ENCODE assay signal across 28 mouse cellular contexts in genomic region chr17:66434566-66434965, GRCm38 (mm10). TPM values are rescaled to one million over a fixed set of nuclear protein-coding genes. Genes with fewer than 3 reads are reported as not detected.
DNase-seq lines count a peak whose midpoint lies in the region; ATAC-seq lines count a peak whose summit lies in the region.
"Had no signal": no experiment of that assay in that cellular context is flagged by ENCODE, and none has a peak within 500 bp of the region (broad histone marks: within the 10 kb centered on the region; RNA-seq: fewer than 3 reads in every experiment).

No protein-coding gene starts in this region.

- no peaks in the 10 kb centered on the region for H3K9me3 ChIP-seq in forebrain, embryonic 13.5 days (replicated peaks)
- H3K9me3 ChIP-seq in forebrain, embryonic 12.5 days = no peaks in the 10 kb centered on the region
- H3K9me3 ChIP-seq in midbrain, embryonic 13.5 days = no peaks in the 10 kb centered on the region
- H3K9me3 ChIP-seq in midbrain, embryonic 11.5 days (ENCODE audit: control insufficient read depth, low read length) = no peaks in the 10 kb centered on the region
- no peaks in the 10 kb centered on the region for H3K9me3 ChIP-seq in forebrain, embryonic 14.5 days (replicated peaks; ENCODE audit: control insufficient read depth, low read length)
- H3K9me3 ChIP-seq: embryonic facial prominence, embryonic 13.5 days; heart, embryonic 13.5 days; liver, embryonic 12.5 days; midbrain, embryonic 12.5 days; neural tube, embryonic 15.5 days had no signal

- peak overlapping the region; percentile 51 for H3K27ac ChIP-seq in forebrain, embryonic 13.5 days
- H3K27ac ChIP-seq in forebrain, embryonic 12.5 days = no peak overlapping the region
- H3K27ac ChIP-seq in midbrain, embryonic 13.5 days = 0 out of 2 replicates have a peak overlapping the region, but pooled peaks have one; percentile 32
- no peak overlapping the region for H3K27ac ChIP-seq in midbrain, embryonic 11.5 days (ENCODE audit: low read depth, low read length)
- H3K27ac ChIP-seq in forebrain, embryonic 14.5 days (ENCODE audit: low read depth, low read length) = peak overlapping the region; percentile 15; the same call in 1 of the 2 replicates
- H3K27ac ChIP-seq: embryonic facial prominence, embryonic 13.5 days; heart, embryonic 13.5 days; hindbrain, embryonic 14.5 days; kidney, postnatal 0 days; liver, embryonic 12.5 days; neural tube, embryonic 15.5 days had no signal

- no peak overlapping the region for H3K4me2 ChIP-seq in forebrain, embryonic 13.5 days
- no peak overlapping the region for H3K4me2 ChIP-seq in forebrain, embryonic 12.5 days
- H3K4me2 ChIP-seq in midbrain, embryonic 13.5 days (replicated peaks) = no peak overlapping the region
- no peak overlapping the region for H3K4me2 ChIP-seq in midbrain, embryonic 11.5 days
- H3K4me2 ChIP-seq in forebrain, embryonic 14.5 days (ENCODE audit: low read length) = no peak overlapping the region
- H3K4me2 ChIP-seq: embryonic facial prominence, embryonic 13.5 days; heart, embryonic 13.5 days; hindbrain, embryonic 14.5 days; liver, embryonic 12.5 days; midbrain, embryonic 12.5 days; neural tube, embryonic 15.5 days had no signal

- intact Hi-C loops in heart, postnatal 10 days (cut with DNase I) = no loop called here

- DNase-seq in midbrain, embryonic 11.5 days (ENCODE audit: low spot score, missing footprints) = no peak
- no peak for DNase-seq in forebrain, embryonic 14.5 days (ENCODE audit: low spot score)
- no peak for DNase-seq in heart, postnatal 10 days
- no peak for DNase-seq in layer of hippocampus, postnatal 36 days
- DNase-seq: adrenal gland, postnatal 25 days; gastrocnemius, postnatal 10 days; heart, postnatal 14 days; kidney, adult 8-10 months; kidney, postnatal 4 days; layer of hippocampus, adult 9-11 months; left cerebral cortex, postnatal 4 days; liver, postnatal 0 days; lung, postnatal 36 days; retina, postnatal 1 day; right cerebral cortex, postnatal 14 days; thymus, postnatal 4 days had no signal

- no peak overlapping the region for H3K9ac ChIP-seq in forebrain, embryonic 13.5 days
- H3K9ac ChIP-seq in forebrain, embryonic 12.5 days = no peak overlapping the region
- no peak overlapping the region for H3K9ac ChIP-seq in midbrain, embryonic 13.5 days (replicated peaks)
- H3K9ac ChIP-seq in midbrain, embryonic 11.5 days (ENCODE audit: low read length) = no peak overlapping the region
- no peak overlapping the region for H3K9ac ChIP-seq in forebrain, embryonic 14.5 days (ENCODE audit: low read length)
- H3K9ac ChIP-seq: embryonic facial prominence, embryonic 13.5 days; heart, embryonic 13.5 days; hindbrain, embryonic 14.5 days; liver, embryonic 12.5 days; liver, postnatal 0 days; midbrain, embryonic 12.5 days; neural tube, embryonic 15.5 days had no signal

- H3K36me3 ChIP-seq in forebrain, embryonic 13.5 days (ENCODE audit: poor library complexity, severe bottlenecking) = peaks cover 30% of the 10 kb centered on the region
- peaks cover 31% of the 10 kb centered on the region for H3K36me3 ChIP-seq in forebrain, embryonic 12.5 days (replicated peaks)
- peaks cover 31% of the 10 kb centered on the region for H3K36me3 ChIP-seq in midbrain, embryonic 13.5 days
- H3K36me3 ChIP-seq in midbrain, embryonic 11.5 days (ENCODE audit: control insufficient read depth, insufficient read depth, low read length) = peaks cover 16% of the 10 kb centered on the region
- peaks cover 20% of the 10 kb centered on the region for H3K36me3 ChIP-seq in forebrain, embryonic 14.5 days (ENCODE audit: control insufficient read depth, insufficient read depth, low read length)
- H3K36me3 ChIP-seq: embryonic facial prominence, embryonic 13.5 days; liver, embryonic 12.5 days had no signal

- no peak overlapping the region for H3K4me3 ChIP-seq in forebrain, embryonic 13.5 days
- H3K4me3 ChIP-seq in forebrain, embryonic 12.5 days (replicated peaks) = no peak overlapping the region
- H3K4me3 ChIP-seq in midbrain, embryonic 13.5 days (replicated peaks) = no peak overlapping the region
- no peak overlapping the region for H3K4me3 ChIP-seq in midbrain, embryonic 11.5 days (ENCODE audit: low read depth, low read length)
- no peak overlapping the region for H3K4me3 ChIP-seq in forebrain, embryonic 14.5 days (ENCODE audit: low read depth, low read length)
- H3K4me3 ChIP-seq: embryonic facial prominence, embryonic 13.5 days; heart, embryonic 13.5 days; liver, embryonic 12.5 days; midbrain, embryonic 12.5 days; neural tube, embryonic 15.5 days had no signal

- ATAC-seq in forebrain, embryonic 13.5 days = no peak
- no peak for ATAC-seq in forebrain, embryonic 12.5 days (ENCODE audit: low FRiP score)
- no peak for ATAC-seq in midbrain, embryonic 13.5 days
- no peak for ATAC-seq in midbrain, embryonic 11.5 days (ENCODE audit: low FRiP score)
- no peak for ATAC-seq in forebrain, embryonic 14.5 days
- ATAC-seq: CD4-positive, CD25-positive, alpha-beta regulatory T cell, adult 4 months; liver, embryonic 12.5 days; liver, postnatal 0 days had no signal

- peaks cover 46% of the 10 kb centered on the region for H3K4me1 ChIP-seq in forebrain, embryonic 13.5 days
- peaks cover 45% of the 10 kb centered on the region for H3K4me1 ChIP-seq in forebrain, embryonic 12.5 days
- peaks cover 63% of the 10 kb centered on the region for H3K4me1 ChIP-seq in midbrain, embryonic 13.5 days (replicated peaks)
- H3K4me1 ChIP-seq in midbrain, embryonic 11.5 days (ENCODE audit: control insufficient read depth, insufficient read depth, low read length) = peaks cover 29% of the 10 kb centered on the region
- H3K4me1 ChIP-seq in forebrain, embryonic 14.5 days (ENCODE audit: control insufficient read depth, insufficient read depth, low read length) = peaks cover 13% of the 10 kb centered on the region
- H3K4me1 ChIP-seq: liver, embryonic 12.5 days had no signal

- 91% methylated on average over 7 of the region's 7 CpGs for WGBS in forebrain, embryonic 13.5 days
- 95% methylated on average over 7 of the region's 7 CpGs for WGBS in forebrain, embryonic 12.5 days
- WGBS in midbrain, embryonic 13.5 days = 92% methylated on average over 7 of the region's 7 CpGs
- 88% methylated on average over 7 of the region's 7 CpGs for WGBS in midbrain, embryonic 11.5 days
- WGBS in forebrain, embryonic 14.5 days = 88% methylated on average over 7 of the region's 7 CpGs

- no peaks in the 10 kb centered on the region for H3K27me3 ChIP-seq in forebrain, embryonic 13.5 days
- no peaks in the 10 kb centered on the region for H3K27me3 ChIP-seq in forebrain, embryonic 12.5 days
- no peaks in the 10 kb centered on the region for H3K27me3 ChIP-seq in midbrain, embryonic 13.5 days
- H3K27me3 ChIP-seq in midbrain, embryonic 11.5 days (ENCODE audit: control insufficient read depth, insufficient read depth, low read length) = no peaks in the 10 kb centered on the region
- H3K27me3 ChIP-seq in forebrain, embryonic 14.5 days (replicated peaks; ENCODE audit: control insufficient read depth, insufficient read depth, low read length) = no peaks in the 10 kb centered on the region
- H3K27me3 ChIP-seq: embryonic facial prominence, embryonic 13.5 days; heart, embryonic 13.5 days; midbrain, embryonic 12.5 days; neural tube, embryonic 15.5 days had no signal

RNA-seq across cellular contexts. Expression of gene Mtcl1, which starts 15.0 kb away (rescaled TPM):
- 33.0 and 33.9 TPM in 2 replicates for polyA plus RNA-seq in forebrain, embryonic 13.5 days (2015; fragmentation: Nextera tagmentation; extraction: Ambion mirVana)
- polyA plus RNA-seq in forebrain, embryonic 12.5 days (2016; fragmentation: Nextera tagmentation; extraction: Ambion mirVana) = 43.0 and 49.3 TPM in 2 replicates
- polyA plus RNA-seq in midbrain, embryonic 13.5 days (2015; fragmentation: Nextera tagmentation; extraction: Ambion mirVana) = 50.0 and 56.8 TPM in 2 replicates
- 43.5 and 47.3 TPM in 2 replicates for polyA plus RNA-seq in midbrain, embryonic 11.5 days (2014; fragmentation: Nextera tagmentation; extraction: Ambion mirVana)
- 17.5 and 24.5 TPM in 2 replicates for polyA plus RNA-seq in forebrain, embryonic 14.5 days (2014; fragmentation: Nextera tagmentation; extraction: Ambion mirVana)
- total RNA-seq in heart, postnatal 10 days (2021) = 1 to 10 TPM; 4.1 to 4.7 TPM
- 10 to 100 TPM; 39.8 to 42.8 TPM for total RNA-seq in layer of hippocampus, postnatal 36 days (2021)
- total RNA-seq: megakaryocyte, adult 5-6 weeks had no signal

Comparison
In these comparisons a context has a peak if more than half of its experiments do, and no peak if none do; other contexts are left out.
1. H3K27ac ChIP-seq: peak in forebrain, embryonic 13.5 days (single experiment), midbrain, embryonic 13.5 days (single experiment) and forebrain, embryonic 14.5 days (single experiment); none in forebrain, embryonic 12.5 days (single experiment) and midbrain, embryonic 11.5 days (single experiment).